Mouse (Mus musculus) midbrain, embryonic 14.5 days (tissue): ENCODE measurements at regions not wholly inside any gene's neighbourhood (a gene's known extent, or its start where the extent isn't known, plus 50 kb on each side); places are given as distances from the start of the nearest gene placed in this dataset.

Source experiments
- ATAC-seq: fragments of 200-750 bp; cut with Nextera tagmentation; 2 replicates; pipeline ENCODE4 v1.8.0; 2017; ENCODE audit warnings: moderate number of reproducible peaks, moderate library complexity; ENCODE audit not compliant: low FRiP score, low TSS enrichment
- DNase-seq: peaks from one replicate; pipeline ENCODE4 v3.0.0-alpha.2; 2015
- H3K27ac ChIP-seq: fragments of 300-500 bp; sonication (generic); replicated peaks from 2 replicates; pipeline ENCODE4 v1.5.1; 2014; ENCODE audit warnings: mild to moderate bottlenecking, low read depth, low read length, moderate library complexity
- H3K27me3 ChIP-seq: fragments of 300-500 bp; sonication (generic); 2 replicates; pipeline ENCODE4 v1.6.1; 2014; ENCODE audit warnings: low read length, control low read depth, mixed read lengths; ENCODE audit not compliant: control insufficient read depth, insufficient read depth
- H3K36me3 ChIP-seq: fragments of 300-500 bp; sonication (generic); 2 replicates; pipeline ENCODE4 v1.6.1; 2014; ENCODE audit warnings: low read length, control low read depth; ENCODE audit not compliant: control insufficient read depth, insufficient read depth
- H3K4me1 ChIP-seq: fragments of 300-500 bp; sonication (generic); 2 replicates; pipeline ENCODE4 v1.6.1; 2014; ENCODE audit warnings: mild to moderate bottlenecking, antibody characterized with exemption, low read length, control low read depth; ENCODE audit not compliant: control insufficient read depth, insufficient read depth
- H3K4me2 ChIP-seq: fragments of 300-500 bp; sonication (generic); 2 replicates; pipeline ENCODE4 v1.6.1; 2014; ENCODE audit warnings: mild to moderate bottlenecking, low read length, moderate library complexity
- H3K4me3 ChIP-seq: fragments of 300-500 bp; sonication (generic); replicated peaks from 2 replicates; pipeline ENCODE4 v1.5.1; 2014; ENCODE audit warnings: low read depth, low read length
- H3K9ac ChIP-seq: fragments of 300-500 bp; sonication (generic); replicated peaks from 2 replicates; pipeline ENCODE4 v1.6.1; 2014; ENCODE audit warnings: mild to moderate bottlenecking, low read length, moderate library complexity
- H3K9me3 ChIP-seq: fragments of 300-500 bp; sonication (generic); 2 replicates; pipeline ENCODE4 v1.6.1; 2016; ENCODE audit warnings: low read length, control low read depth, mixed read lengths; ENCODE audit not compliant: control insufficient read depth
- WGBS: fragments of 180-500 bp; shearing (Covaris S2); extraction: QIAGEN DNeasy Blood & Tissue Kit; methylation state at CpG from one replicate; pipeline ENCODE4 v1.1.7; 2014; 5-methylcytosine and 5-hydroxymethylcytosine counted together

DNA sequence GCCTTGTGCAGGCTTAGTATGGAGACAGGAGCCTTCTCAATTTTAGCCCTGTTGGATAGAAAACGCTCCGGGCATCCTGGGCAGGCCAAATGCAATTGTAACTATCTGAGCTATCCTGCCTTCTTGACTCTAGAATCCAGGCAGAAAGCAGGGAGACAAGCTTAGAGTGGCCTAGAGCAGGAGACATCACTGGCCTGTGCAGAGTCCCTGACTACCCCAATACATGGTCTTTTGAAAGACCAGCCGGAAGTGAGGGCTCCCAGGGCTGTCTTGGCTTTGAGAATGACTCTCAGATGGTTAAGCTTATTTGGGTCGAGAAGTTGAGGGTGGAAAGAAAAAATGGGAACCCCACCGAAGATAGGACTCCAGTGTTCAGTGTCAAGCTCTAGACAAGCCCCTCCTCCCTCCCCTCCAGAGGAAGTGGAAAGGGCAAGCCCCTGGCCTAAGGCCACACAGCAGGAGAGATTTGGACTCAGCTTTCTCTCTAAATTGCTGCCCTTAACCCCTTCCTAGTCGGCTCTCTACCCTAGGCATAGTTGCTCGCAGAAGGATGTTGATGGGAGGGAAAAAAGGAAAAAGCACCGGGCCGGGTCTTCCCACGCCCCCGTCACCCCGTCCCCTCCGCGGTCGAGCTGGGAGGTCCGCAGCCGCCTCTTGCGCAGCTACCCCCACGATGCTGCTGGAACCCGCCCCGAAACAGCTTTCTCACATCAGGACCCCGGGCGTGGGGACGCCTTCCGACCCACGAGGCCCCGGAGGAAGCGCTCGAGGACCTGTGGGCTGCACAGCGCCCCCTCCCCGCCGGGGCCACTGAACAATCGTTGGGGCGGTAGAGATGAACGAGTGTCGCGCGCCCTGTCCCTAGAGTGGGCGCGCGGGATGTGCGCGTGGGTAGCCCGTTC is 96.1 kb downstream of the 1700001O22Rik start:
- WGBS = 3% methylated on average over 44 of the region's 44 CpGs
- peaks cover 48% of the 10 kb centered on the region for H3K4me1 ChIP-seq
- DNase-seq = peak; percentile 62
- 0 out of 2 replicates have a peak, but pooled peaks have one; percentile 1 for ATAC-seq
- peak overlapping the region; percentile 67 for H3K4me2 ChIP-seq
- H3K36me3 ChIP-seq = no peaks in the 10 kb centered on the region
- H3K27ac ChIP-seq = peak overlapping the region; percentile 97
- no peaks in the 10 kb centered on the region for H3K9me3 ChIP-seq
- no peaks in the 10 kb centered on the region for H3K27me3 ChIP-seq
- H3K9ac ChIP-seq = peak overlapping the region; percentile 63
- peak overlapping the region; percentile 29 for H3K4me3 ChIP-seq

DNA sequence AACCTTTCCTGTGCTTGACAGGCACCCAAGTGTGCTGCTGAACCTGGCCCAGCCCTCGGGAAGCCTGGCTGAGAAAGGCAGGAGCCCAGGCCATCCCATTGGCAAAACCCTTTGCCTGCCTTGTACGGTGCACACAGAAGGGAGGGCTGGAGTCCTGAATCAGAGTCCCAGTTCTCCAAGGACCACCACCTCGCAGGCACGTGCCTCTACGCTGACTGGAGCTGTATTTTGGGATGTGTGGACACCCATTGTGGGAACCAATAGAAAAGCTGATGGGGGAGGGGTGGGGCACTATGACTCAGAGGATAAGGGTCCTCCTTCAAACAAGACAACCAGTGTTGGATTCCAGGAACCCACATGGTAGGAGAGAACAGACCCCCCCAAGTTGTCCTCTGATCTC is 97.4 kb downstream of the 1700001O22Rik start:
- no peak overlapping the region for H3K9ac ChIP-seq
- no peaks in the 10 kb centered on the region for H3K27me3 ChIP-seq
- no peak for ATAC-seq
- H3K4me2 ChIP-seq = no peak overlapping the region
- 70% methylated on average over 5 of the region's 5 CpGs for WGBS
- no peak overlapping the region for H3K27ac ChIP-seq
- no peak overlapping the region for H3K4me3 ChIP-seq
- H3K4me1 ChIP-seq = peaks cover 38% of the 10 kb centered on the region
- no peak for DNase-seq
- H3K9me3 ChIP-seq = no peaks in the 10 kb centered on the region
- H3K36me3 ChIP-seq = no peaks in the 10 kb centered on the region

DNA sequence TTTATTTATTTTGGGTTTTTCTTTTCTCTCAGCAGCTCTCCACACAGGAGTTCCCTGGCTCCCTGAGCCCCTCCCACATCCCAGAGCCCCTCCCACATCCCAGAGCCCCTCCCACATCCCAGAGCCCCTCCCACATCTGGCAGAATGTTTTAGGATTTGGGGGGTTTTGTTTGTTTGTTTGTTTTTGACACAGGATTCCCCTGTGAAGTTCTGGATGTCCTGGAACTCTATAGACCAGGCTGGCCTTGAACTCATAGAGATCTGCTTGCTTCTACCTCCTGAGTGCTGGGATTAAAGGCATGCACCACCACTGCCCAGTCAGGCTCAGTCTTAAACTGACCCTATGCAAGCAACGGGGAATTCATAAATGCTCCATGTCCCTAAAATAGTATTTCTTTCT is 100.2 kb downstream of the 1700001O22Rik start:
- H3K9ac ChIP-seq = no peak overlapping the region
- H3K4me1 ChIP-seq = peaks cover 37% of the 10 kb centered on the region
- no peak overlapping the region for H3K4me2 ChIP-seq
- no peaks in the 10 kb centered on the region for H3K27me3 ChIP-seq
- H3K36me3 ChIP-seq = no peaks in the 10 kb centered on the region
- no peaks in the 10 kb centered on the region for H3K9me3 ChIP-seq
- no peak overlapping the region for H3K27ac ChIP-seq
- WGBS = 96% methylated on average over 1 of the region's 1 CpGs
- DNase-seq = no peak
- H3K4me3 ChIP-seq = no peak overlapping the region
- no peak for ATAC-seq

DNA sequence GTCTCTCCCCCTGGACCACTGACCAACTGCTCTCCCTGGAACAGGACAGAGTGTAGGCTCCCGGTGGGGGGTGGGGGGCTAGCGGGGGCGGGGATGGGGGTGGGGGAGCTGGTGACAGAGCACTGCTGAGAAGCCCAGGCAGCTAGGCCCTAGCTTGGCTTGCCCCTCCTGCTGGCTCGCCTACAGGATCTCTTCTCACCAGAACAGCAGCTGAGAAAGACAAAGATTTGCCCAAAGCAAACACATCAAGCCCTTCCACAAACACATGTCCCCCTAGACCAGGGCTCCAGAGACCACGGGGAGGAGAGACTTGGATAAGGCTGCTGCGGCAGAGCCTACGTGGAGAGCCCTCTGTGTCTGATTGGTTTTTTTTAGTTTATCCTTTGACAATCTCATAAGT is 100.8 kb downstream of the 1700001O22Rik start:
- peak; percentile 56 for DNase-seq
- Histone ChIP-seq H3K36me3 (no peaks in the 10 kb centered on the region), H3K9ac (no peak overlapping the region), H3K9me3 (no peaks in the 10 kb centered on the region), H3K27ac (peak overlapping the region; percentile 77), H3K4me1 (peaks cover 31% of the 10 kb centered on the region), H3K4me3 (no peak overlapping the region), H3K4me2 (no peak overlapping the region), H3K27me3 (no peaks in the 10 kb centered on the region)
- WGBS = 11% methylated on average over 7 of the region's 7 CpGs
- no peak for ATAC-seq

DNA sequence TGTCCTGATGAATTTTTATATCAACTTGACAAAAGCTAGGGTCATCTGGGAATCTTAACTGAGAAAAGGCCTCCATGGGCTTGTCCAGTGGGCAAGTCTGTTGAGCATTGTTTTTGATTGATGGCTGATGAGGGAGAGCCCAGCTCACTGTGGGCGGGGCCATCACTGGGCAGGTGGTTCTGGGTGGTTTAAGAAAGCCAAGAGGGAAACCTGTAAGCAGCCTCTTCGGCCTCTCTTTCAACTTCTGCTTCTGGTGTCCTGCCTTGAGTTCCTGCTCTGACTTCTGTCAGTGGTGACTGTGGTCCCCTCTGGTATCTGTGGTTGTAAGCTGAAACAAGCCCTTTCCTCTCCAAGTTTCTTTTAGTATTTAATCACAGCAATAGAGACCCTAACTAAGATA is 102.6 kb downstream of the 1700001O22Rik start:
- Histone ChIP-seq H3K9me3 (no peaks in the 10 kb centered on the region), H3K4me1 (peaks cover 34% of the 10 kb centered on the region), H3K4me3 (no peak overlapping the region), H3K9ac (no peak overlapping the region), H3K4me2 (no peak overlapping the region), H3K36me3 (no peaks in the 10 kb centered on the region), H3K27me3 (no peaks in the 10 kb centered on the region), H3K27ac (no peak overlapping the region)
- ATAC-seq (no peak), DNase-seq (no peak)
- WGBS = 96% methylated on average over 2 of the region's 2 CpGs

DNA sequence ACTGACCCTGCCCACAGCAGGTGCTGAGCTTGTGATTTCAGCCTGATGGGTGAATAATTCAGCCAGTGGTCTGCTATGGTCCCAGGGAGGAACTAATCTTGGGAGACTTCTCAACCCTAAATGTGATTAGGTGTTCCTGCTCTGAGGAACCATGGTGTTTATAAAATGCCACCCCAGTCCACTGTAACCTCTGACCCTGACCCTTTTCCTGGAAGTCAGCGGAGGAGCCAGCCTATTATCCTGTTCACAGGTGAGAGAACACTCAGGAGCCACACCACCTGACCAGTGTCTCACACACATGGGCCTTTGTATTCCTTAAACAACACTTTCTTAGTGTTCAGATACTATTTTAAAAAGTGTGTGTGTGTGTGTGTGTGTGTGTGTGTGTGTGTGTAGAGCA is 103.0 kb downstream of the 1700001O22Rik start:
- peak overlapping the region; percentile 78 for H3K27ac ChIP-seq
- no peak overlapping the region for H3K4me2 ChIP-seq
- H3K27me3 ChIP-seq = no peaks in the 10 kb centered on the region
- no peak overlapping the region for H3K4me3 ChIP-seq
- H3K36me3 ChIP-seq = no peaks in the 10 kb centered on the region
- ATAC-seq = no peak
- no peaks in the 10 kb centered on the region for H3K9me3 ChIP-seq
- H3K9ac ChIP-seq = no peak overlapping the region
- peaks cover 38% of the 10 kb centered on the region for H3K4me1 ChIP-seq
- 100% methylated on average over 1 of the region's 1 CpGs for WGBS
- no peak for DNase-seq

DNA sequence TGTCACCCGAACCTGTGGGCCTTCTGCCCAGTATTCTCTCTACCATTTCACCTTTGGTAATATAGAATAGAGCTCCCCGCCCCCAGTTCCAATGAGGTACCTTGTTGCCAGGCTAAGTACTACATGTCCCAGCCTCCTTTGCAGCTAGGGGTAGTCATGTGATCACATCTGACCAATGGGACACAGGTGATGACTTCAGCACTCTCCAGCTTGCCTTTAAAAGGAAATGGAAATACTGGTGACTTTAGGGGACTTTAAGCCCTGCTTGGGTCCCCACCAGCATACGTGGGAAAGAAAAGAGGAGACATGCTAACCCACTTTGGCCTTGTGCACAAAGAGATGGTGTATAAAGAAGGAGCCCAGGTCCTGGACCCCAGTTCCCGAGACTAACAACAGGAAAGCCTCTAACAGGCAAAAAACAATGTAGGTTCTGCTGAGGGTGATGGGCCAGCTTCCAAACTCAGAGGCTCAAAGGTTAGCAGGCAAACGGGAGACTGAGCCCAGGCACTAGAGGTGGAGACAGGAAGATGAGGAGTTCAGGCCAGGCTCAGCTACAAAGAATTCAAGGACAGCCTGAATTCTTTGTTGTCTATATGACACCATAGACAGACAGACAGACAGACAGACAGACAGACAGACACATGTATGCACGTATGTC is 103.5 kb downstream of the 1700001O22Rik start:
- Histone ChIP-seq H3K9ac (no peak overlapping the region), H3K4me1 (peaks cover 44% of the 10 kb centered on the region), H3K36me3 (no peaks in the 10 kb centered on the region), H3K27ac (peak overlapping the region; percentile 78), H3K9me3 (no peaks in the 10 kb centered on the region), H3K4me2 (peak overlapping the region; percentile 33), H3K27me3 (no peaks in the 10 kb centered on the region), H3K4me3 (no peak overlapping the region)
- WGBS = 35% methylated on average over 6 of the region's 6 CpGs
- DNase-seq = peak; percentile 88
- ATAC-seq = peak; percentile 78; the same call in 1 of the 2 replicates

DNA sequence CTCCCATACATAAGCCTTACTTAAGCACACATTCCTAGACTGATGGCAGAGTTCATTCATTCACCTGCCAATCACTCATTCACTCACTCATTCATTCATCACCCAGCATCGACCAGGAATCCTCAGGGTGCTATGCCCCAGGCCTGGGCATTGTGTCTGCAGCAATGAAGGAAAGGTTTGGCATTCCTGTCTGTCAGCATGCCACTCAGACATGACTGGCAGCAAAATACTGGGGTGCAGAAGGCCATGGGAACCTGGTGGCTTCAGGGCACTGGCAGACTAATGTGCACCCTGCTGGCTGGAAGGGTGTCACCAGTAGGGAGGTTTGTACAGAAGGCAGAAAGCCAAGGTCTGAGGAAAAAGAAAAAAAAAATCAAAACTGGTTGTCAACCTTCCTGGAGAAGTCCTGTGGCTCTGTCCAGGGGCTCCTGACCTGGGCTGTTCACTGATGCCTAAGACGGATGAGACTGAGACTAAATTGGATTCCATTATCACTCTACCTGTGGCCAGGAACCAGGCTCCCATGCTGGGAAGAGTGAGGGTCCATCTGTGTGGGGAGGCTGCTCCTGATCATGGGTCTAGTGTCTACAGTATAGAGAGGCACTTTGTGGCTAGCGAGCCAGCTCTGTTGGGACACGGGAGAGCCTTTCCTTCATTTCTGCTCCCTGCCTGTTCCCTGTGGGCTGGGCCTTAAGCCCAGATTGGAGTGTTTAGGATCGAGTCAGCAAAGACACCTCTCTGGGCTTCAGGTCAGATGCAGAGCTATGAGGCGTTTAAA is 104.1 kb downstream of the Cstad start:
- no peak overlapping the region for H3K9ac ChIP-seq
- H3K4me2 ChIP-seq = no peak overlapping the region
- H3K27ac ChIP-seq = peak overlapping the region; percentile 61
- H3K27me3 ChIP-seq = no peaks in the 10 kb centered on the region
- H3K4me3 ChIP-seq = no peak overlapping the region
- no peaks in the 10 kb centered on the region for H3K36me3 ChIP-seq
- peaks cover 48% of the 10 kb centered on the region for H3K4me1 ChIP-seq
- ATAC-seq = no peak
- no peaks in the 10 kb centered on the region for H3K9me3 ChIP-seq
- no peak for DNase-seq
- 64% methylated on average over 6 of the region's 6 CpGs for WGBS
